Mouse (Mus musculus) 416B (cell line): ENCODE data around the gene Limch1.

Source experiments
- DNase-seq: peaks from one replicate; pipeline ENCODE4 v3.0.0; 2011; ENCODE audit warnings: low read depth

The Limch1 gene

DNA sequence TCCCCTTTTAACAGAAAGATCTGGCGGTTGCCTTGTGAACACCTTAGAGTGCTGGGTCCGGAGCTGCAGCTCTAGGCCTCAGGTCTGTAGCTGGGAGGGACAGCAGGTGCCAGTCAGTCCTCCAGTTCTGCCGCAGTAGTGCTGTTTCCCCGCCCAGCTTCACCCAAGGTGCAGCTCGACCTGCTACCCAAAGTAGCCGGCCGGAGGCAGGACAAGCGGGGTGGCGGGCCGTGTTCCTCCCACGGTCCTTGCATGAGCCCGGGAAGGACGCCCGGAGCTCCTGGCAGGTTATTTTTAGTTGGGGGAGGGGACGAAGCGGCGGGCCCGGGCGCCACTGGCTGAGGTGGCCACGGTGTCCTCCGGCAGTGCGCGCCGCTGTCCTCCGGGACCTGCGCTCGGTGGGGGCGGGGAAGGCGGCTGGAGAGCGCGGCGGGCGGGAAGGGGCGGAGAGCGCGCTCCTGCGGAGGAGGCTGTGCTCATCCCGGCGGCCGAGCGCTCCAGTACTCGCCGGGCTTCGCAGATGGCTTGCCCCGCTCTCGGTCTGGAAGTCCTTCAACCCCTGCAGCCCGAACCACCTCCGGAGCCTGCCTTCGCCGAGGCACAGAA is at the start of gene Limch1:
Gene Limch1 (plus strand): TSS at position 438 of the 606 bp plus-strand sequence.
- no peak for DNase-seq

DNA sequence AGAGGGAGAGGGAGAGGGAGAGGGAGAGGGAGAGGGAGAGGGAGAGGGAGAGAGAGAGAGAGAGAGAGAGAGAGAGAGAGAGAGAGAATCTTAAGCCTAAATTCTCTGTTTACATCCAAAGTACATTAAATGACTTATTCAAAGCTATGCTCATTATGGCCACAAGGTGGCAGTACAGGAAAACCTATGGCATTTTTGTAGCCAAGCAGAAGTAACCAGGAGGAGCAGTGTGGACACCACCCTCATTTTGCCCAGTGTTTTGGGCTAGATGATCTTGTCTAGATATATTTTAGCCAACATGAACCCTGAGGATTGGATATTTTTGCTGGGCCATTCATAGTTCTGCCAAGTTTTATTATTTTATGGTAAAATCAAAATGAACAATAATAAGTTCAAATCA is 48.5 kb upstream of the Limch1 start:
- peak; percentile 70 for DNase-seq

DNA sequence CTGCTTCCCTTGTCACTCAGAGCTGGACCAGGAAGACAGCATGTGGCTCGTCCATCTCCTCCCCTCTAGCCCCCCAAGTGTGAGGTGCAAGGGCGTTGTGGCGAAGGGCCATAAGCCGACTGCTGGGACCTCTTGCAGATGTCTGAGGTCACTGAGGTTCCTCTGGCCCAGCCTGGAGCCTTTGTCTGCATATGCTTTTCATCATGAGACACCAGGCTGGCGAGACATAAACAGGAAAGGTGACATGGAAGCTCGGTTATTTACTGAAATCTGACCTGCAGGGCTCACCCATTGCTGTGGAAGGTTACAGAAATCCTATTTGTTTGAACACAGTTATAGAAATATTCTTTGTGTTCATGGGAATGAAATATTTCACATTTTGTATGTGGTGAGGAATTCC is 45.7 kb upstream of the Limch1 start:
- no peak for DNase-seq

DNA sequence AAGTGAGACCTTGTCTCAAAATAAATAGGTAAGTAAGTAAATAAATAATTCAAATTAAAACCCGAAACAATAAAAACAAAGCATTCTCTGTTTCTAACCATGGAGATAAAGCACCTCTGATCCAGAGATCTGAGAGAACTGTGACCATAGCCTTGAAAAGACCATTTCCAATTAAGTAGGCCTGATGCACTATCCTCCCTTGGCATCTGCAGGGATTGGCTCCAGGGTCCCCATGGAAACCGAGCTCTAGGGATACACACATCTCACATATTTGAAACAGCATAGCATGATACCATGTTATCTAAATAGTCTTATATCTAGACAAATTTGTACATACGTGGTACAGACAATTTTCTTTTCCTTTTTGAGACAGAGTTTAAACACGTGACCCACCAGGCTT is 43.7 kb upstream of the Limch1 start:
- DNase-seq: no peak

DNA sequence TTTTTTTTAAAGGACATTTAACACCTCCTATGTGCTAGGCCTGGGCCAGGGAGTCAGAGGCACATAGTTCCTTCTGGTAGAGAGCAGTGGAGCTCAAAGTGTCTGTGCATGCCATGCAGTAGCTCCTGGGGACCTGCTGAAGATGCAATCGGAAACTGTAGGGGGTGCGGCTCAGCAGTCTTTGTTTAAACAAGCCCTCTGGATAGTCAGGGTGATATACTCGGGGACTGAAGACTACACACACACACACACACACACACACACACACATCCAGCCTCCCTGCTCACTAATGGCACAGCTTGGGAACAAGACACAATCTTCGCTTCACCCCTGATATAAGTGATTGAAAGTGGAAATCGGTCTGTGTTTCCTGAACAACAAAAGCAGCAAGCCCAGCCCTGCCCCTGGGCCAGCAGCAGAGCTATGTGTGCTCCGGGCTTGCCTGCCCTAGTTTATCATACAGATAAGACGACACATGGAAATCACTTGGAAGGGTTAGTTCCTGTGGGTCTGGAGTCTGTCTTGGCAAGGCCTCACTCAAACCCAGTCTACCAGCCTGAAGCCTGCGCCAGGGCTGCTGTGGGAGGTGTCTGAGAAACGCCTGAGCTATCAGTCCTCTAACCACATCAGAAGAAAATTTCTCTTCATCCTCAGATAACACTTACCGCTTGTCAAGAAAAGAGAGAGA is 42.2 kb upstream of the Limch1 start:
- no peak for DNase-seq

DNA sequence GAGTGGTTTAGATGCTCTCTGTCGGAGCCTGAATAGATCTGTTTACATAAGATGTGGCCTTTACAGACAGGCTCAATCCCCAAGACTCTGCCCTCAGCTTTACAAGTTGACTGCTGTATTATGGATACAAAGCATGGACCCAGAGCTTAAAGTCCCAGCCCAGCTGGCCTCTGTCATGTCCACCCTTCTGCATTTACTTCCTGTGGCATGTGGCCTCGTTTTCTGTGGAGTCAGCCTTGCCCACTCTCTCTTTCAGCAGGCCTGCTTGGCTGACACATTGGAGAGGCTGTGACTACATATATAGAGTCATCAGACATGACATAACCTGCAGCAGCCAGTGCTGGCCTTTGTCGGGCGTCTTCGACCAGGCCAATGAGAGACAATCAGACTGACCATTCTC is 37.8 kb upstream of the Limch1 start:
- DNase-seq: no peak

DNA sequence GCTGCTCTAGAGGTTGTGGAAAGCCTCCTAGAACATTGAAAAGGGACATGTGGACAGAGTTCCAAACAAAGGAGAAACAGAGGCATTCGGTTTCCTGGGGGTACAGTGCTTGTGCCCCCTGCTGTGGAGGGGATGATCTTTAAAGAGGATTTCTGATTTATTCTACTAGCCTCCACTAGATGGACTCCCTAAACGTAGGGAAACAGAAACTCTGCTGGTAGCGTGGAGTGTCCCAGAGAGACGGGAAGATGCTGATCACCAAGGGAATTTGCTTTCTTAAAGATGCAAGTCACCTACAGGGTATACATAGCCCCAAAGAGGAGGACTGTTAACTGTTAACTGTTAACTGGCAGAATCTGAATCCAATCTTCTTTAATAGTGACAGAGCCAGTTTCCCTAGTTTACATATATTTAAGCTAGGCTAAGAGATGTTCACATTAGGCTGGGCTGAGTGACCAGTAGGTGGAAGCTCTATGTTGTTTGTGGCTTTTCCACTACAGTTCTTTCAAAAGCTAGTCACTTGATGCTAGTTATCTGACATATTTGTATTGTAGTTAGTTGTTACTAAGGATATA is 35.1 kb upstream of the Limch1 start:
- no peak for DNase-seq

DNA sequence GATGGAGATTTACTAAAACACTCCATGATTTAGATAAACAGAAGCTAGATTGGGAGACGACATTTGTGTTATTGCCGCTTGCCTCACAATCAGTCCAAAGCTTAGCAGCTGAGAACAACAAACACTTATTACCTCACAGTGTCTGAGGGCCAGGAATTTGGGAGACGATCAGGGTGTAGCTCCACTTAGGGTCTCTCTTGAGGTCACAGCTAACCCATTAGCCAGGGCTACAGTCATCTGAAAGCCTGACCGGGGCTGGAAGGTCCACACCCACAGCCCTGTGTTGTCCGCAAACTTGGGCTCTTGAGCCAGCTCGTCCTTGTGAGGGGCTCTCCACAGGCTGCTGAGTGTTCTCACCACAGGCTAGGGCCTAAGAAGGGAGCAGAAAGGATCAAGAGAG is 32.8 kb upstream of the Limch1 start:
- DNase-seq: no peak

DNA sequence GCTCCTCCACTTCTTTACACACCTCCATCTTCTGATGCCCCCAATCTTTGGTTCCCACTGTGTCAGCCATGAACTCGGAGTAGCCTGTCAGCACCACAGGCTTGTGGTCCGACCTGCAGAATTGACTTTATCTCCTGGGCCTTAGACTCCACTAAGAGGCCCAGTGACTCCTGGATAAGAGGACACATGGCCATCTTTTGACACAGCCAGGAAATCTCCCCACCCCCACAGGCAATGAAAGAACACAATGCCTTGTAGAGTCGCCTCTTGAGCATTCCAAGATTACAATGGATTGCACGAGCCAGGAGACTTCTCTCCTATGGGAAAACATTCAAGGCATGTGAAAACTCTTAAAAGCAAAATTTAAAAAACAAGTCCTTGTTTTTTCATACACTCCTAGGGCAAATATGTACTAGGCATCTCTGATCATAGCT is 30.1 kb upstream of the Limch1 start:
- no peak for DNase-seq

DNA sequence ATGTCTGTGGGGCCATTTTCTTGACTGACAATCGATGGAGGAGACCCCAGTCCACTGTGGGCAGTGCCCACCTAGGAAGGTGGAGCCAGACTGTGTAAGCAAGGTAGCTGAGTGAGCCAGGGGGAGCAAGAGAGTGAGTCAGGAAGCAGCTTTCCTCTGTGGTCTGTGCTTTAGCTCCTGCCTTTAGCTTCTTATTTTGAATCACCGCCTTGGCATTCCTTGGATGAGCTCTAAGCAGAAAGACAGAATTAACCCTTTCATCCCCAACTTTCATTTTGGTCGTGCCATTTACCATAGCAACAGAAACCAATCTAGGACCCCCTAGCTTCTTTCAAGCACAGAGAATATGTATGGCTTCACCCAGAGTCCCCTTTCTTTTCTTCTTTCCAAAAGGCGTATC is 27.7 kb upstream of the Limch1 start:
- DNase-seq: no peak

DNA sequence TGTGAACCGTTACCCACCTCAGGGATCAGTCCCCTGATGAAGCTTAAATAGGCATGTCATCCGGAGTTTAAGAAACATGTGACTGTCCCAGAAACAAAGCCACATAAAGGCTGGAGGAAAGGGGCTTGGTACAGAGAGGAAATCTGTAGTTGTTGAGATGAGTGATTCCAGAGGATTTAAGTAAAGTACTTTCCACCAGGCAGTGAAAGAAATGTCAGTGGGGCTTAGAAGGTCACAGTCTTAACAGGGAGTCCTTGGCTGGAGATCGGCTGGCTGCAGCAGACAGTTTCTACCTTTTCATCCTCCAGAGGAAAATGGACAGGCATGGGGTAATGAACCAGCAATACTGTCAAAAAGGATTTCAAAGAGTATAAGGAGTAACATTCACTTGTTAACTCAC is 27.2 kb upstream of the Limch1 start:
- DNase-seq: no peak

DNA sequence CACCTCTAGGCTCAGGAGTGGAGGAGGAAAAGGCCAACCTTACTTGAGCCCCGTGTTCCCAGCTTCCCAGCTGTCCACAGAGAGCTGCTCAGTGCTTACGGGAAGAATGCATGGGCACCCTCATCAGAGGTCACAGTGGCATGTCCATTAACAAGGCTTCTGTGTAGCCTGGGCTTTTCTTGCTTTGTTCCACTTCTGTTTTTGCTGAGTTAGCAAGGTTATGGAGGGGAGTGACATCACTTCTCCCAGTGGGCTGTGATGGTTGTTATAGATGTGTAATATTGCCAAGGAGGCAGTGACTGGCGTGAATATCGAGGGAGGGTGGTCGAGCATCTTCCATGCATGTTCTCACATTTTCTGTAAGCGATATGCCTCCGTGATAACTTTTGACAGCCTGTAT is 26.7 kb upstream of the Limch1 start:
- DNase-seq: no peak

DNA sequence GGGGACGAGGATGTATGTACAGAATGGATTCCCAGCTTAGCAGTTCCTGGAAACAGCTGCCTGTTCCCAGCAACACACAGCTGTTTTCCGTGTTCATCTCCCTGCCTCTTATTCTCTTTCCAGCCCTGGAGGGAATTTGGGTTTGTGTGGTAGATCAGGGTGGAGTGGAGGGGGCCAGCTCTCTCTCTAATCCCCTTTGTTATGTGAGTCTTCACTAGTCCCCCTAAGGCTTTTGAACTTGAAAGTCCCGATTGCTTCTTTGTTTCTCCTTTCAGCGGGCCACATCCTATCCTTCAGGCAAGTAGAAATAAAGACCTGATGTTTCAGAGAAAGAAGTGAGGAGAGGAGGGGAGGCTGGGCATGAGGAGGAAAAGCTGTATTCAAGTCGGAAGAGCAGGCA is 24.7 kb upstream of the Limch1 start:
- no peak for DNase-seq

DNA sequence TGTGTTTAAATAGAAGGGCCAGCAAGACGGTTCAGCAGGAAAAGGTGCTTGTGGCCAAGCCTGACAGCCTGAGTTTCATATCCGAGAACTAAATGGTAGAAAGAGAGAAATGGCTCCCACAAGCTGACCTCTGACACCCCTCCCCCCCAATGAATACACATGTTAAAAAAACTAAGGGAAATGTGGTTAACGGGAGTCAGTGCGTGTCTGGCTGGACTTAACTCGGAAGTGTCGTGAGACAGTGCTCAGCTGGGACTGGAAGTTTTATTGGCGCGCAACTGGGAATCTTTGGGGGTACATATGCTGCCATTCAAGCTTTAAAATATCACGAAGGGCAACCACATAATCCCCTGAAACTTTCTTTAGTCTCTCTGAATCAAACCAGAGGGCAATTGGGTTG is 23.0 kb upstream of the Limch1 start:
- no peak for DNase-seq

DNA sequence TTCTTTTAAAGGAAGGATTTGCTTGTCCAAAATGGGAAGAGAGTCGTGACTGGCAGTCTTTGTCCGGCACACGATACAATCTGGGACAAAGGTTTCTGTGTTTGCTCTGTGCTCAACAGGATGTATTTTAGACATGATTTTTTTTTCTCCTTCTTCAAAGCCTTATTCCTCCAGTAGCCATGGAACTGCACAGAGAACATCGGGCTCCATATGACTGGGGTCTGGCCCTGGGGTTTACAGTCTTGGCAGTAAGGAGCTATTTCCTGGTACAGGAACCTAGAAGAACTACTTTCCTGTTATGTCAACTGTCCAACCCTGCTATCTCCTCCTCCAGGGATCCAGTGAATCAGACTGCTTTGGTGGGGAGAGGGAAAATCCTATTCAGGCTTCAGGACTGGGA is 22.6 kb upstream of the Limch1 start:
- DNase-seq: no peak

DNA sequence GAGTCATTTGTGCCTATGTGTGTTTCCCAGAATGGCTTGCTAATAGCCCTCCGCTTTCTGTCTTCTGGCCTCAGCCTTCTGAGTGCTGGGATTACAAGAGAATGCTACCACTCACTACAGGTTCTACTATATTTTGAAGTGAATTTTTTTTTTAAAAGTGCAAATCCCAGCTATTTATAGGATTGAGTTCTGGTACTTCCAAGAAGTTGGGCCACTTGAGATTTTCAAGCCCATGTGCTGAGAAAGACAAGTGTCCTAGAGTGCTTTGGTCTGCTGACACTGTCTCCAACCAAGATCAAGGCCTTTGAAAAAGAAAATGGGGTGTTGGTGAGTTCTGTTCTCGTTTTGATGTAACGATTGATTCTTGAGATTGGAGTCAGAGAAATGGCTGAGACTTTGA is 22.0 kb upstream of the Limch1 start:
- no peak for DNase-seq

DNA sequence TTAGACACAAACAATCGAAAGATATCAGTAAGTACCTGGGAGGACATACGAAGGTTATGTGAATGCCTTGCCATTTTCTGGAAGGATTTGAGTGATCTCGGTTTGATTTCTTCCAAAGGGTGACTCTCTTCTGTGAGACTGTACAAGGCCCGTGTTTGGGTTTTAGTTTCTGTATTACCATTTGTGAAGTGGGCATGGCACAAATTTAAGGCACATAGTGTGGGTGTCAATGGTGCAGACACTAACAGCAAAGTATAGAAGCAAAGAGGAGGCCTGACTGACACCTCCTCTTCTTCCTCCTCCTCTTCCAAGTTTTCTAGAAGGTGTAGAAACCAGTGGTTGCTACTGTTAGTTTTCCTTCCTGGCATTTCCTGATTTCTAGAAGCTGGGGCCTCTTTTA is 16.3 kb upstream of the Limch1 start:
- no peak for DNase-seq

DNA sequence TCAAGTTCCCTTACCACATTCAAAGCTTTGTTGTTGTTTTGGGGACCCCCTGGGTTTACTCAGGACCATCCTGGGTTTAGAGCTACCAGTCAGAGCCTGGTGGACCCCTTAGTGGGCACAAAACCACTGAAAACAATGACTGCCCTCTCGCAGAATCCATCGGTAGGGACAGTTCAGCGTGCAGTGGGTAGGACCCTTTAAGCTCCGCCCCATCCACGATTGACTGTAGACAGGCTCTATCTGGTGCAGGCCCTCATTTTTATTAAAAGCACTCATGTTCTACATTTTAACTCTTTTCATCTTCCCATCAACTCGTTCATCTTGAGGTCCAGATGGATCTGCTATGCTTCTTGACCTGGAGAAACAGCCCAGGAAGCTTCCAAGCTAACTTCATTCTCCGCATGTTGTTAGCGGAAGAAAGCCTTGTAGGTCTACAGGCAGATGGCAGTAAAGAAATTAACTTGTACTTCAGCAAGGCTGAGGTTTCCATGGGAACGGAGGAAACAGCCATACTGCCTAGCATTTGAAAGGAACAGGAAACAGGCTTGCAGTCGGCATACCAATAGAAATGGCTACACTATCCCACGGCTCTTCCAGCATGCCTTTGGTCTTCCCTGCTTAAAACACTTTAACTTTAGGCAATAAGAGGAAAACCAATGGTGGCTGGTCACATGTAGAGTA is 14.9 kb upstream of the Limch1 start:
- DNase-seq: no peak

DNA sequence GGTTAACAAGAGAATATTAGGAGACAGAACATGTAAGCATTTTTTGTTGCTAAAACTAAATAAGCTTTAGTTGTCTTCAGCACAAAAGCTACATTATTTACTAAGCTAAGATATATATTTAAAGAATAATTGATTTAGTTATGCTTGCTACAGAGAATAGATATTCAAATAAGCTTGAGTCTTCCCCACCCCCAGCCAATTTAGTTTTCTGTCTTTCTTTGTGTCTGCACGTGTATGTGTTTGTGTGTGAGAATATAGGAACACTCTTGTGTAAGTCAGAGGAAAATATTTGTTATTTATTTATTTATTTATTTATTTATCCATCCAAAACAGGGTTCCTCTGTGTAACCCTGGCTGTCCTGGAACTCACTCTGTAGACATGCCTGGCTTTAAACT is 14.3 kb upstream of the Limch1 start:
- no peak for DNase-seq

DNA sequence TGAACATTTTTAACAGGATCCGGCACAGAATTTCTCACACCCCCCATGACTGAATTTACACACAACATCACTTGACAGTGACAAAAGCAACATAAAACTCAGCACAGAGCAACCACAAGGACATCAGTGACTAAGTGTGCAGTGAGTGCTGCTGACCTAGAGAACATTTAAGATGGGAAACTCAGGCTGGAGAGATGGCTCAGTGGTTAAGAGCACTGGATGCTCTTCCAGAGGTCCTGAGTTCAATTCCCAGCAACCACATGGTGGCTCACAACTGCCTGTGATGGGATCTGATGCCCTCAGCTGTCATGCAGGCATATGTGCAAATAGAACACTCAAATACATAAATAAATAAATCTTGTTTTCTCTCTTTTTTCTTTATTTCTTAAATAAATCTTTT is 12.1 kb upstream of the Limch1 start:
- DNase-seq: no peak

DNA sequence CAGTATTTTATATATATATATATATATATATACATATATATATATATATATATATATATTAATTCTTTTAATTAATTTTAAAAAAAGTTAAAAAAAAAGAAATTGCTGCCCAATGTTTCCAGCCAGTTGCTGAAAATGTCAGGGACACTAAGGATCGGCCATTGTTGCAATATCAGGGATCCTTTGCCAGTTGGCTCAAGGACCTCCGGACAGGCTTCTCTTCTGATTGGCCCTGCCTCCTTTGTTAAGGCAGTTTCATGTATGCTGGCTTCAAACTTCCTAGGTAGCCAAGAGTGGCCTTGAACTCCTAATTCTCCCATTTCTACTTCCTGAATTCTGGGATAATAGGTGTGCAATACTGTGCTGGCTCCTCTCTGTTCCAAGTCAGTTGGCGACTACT is 6.3 kb upstream of the Limch1 start:
- DNase-seq: no peak

DNA sequence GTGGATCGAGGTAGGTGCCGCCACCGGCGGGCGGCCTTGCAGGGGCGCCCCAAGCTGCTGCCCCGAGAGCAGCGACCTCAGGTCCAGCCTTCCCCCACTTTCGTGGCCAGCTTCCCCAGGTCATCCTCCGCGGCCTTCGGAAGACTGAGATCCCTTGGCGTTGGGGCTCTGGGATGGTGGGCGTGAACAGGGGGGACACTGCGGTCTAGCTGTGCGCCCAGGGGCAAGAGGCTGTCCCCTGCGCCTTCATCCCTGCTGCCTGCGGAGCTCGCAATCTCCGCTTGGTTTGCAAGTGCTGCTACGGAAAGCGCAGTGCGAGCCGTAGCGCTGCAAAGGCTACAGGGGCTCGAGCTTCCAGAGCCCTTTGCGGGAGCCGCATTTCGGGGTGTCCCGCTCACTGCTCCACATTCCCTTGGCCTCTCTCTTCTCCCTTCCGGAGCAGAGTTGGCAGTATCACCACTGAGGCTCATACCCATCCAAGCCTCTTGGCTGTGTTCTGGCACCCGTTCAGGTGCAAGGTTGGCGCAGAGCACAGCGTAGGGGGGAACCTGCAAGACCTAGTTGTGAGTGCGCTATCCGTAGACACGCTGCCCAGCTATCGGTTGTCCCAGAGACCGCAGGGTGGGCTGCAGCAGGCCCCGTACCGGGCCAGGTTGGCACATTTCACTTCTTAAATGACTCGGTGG is 512 bp downstream of the Limch1 start:
- no peak for DNase-seq

DNA sequence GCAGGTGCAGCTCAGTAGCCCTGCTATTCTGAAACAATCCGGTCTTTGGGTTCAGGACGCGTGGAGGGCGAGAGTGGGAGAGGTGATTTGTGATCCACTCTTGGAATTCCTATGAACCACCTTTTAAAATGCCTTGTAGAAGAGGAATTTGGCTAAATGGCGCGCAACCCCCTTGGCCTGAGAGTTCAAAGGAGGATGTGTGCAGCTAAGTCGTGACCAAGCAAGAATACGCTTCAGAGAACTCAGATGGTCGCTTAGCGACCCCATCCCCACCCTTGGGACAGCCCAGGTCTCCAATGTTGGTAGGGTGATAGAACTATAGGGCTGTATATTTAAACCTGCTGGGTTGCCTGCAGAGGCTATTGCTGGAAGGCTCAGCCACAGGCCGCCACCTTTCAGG is 1.1 kb downstream of the Limch1 start:
- DNase-seq: no peak
